Mouse (Mus musculus) embryonic facial prominence, embryonic 15.5 days (tissue): ENCODE data around the gene U2af2. TPM values are rescaled to one million over a fixed set of nuclear protein-coding genes. Genes with fewer than 3 reads are reported as not detected.
A peak's percentile ranks its signal among the peaks of the same experiment; 100 is the strongest.

Source experiments
- ATAC-seq: fragments of 200-750 bp; cut with Nextera tagmentation; 2 replicates; pipeline ENCODE4 v1.8.0; 2017; ENCODE audit warnings: low read depth, moderate TSS enrichment; ENCODE audit not compliant: insufficient number of reproducible peaks, low FRiP score, low TSS enrichment
- H3K27ac ChIP-seq: fragments of 300-500 bp; sonication (generic); replicated peaks from 2 replicates; pipeline ENCODE4 v1.5.1; 2015; ENCODE audit warnings: mild to moderate bottlenecking, inconsistent platforms
- H3K27me3 ChIP-seq: fragments of 300-500 bp; sonication (generic); 2 replicates; pipeline ENCODE4 v1.6.1; 2015; ENCODE audit warnings: inconsistent platforms
- H3K36me3 ChIP-seq: fragments of 300-500 bp; sonication (generic); 2 replicates; pipeline ENCODE4 v1.6.1; 2015; ENCODE audit warnings: mild to moderate bottlenecking, inconsistent platforms
- H3K4me1 ChIP-seq: fragments of 300-500 bp; sonication (generic); 2 replicates; pipeline ENCODE4 v1.6.1; 2015; ENCODE audit warnings: inconsistent platforms
- H3K4me2 ChIP-seq: fragments of 300-500 bp; sonication (generic); replicated peaks from 2 replicates; pipeline ENCODE4 v1.6.1; 2015; ENCODE audit warnings: mild to moderate bottlenecking, inconsistent platforms
- H3K4me3 ChIP-seq: fragments of 300-500 bp; sonication (generic); replicated peaks from 2 replicates; pipeline ENCODE4 v1.5.1; 2015; ENCODE audit warnings: mild to moderate bottlenecking, inconsistent platforms
- H3K9ac ChIP-seq: fragments of 300-500 bp; sonication (generic); 2 replicates; pipeline ENCODE4 v1.6.1; 2015; ENCODE audit warnings: inconsistent platforms
- H3K9me3 ChIP-seq: fragments of 300-500 bp; sonication (generic); replicated peaks from 2 replicates; pipeline ENCODE4 v1.6.1; 2016; ENCODE audit warnings: inconsistent platforms
- WGBS: fragments of 180-500 bp; shearing (Covaris S2); methylation state at CpG from one replicate; pipeline ENCODE4 v1.1.7; 2015; 5-methylcytosine and 5-hydroxymethylcytosine counted together
- polyA plus RNA-seq: library from polyadenylated mRNA; unstranded; fragments of >200 nt; fragmentation: Nextera tagmentation; extraction: Ambion mirVana; gene quantifications from 2 replicates; pipeline ENCODE4 v1.2.1, GENCODE M21; 2015

Gene U2af2
- polyA plus RNA-seq, 1 experiment from 2014 or later = 116 TPM

- Histone ChIP-seq H3K36me3 (peaks cover 46% of the 10 kb centered on the region), H3K4me1 (peaks cover 23% of the 10 kb centered on the region)
Observed at GRCm38 (mm10) chr7:5020000-5020681, 41.8 kb upstream of the U2af2 start, which contains the start of the genes Zfp865 and Ccdc106. Gene Zfp865 (plus strand): TSS chr7:5020376. Gene Ccdc106 (plus strand): TSS chr7:5020553.

GRCm38 (mm10) chr7:5020685-5021084 is 41.3 kb upstream of the U2af2 start:
- Histone ChIP-seq H3K4me3 (peak overlapping the region; percentile 89), H3K9ac (peak overlapping the region; percentile 89), H3K27ac (peak overlapping the region; percentile 98), H3K36me3 (peaks cover 51% of the 10 kb centered on the region), H3K9me3 (no peaks in the 10 kb centered on the region), H3K4me1 (peaks cover 23% of the 10 kb centered on the region), H3K27me3 (no peaks in the 10 kb centered on the region), H3K4me2 (peak overlapping the region; percentile 66)
- ATAC-seq = no peak; the same call in 1 of the 2 replicates
- WGBS = 0% methylated on average over 12 of the region's 15 CpGs

More at GRCm38 (mm10) chr7:5020000-5020681, 41.8 kb upstream of the U2af2 start, which contains the start of the genes Zfp865 and Ccdc106:
- H3K27ac ChIP-seq = peak within 1 kb of the TSS; percentile 98
- H3K4me2 ChIP-seq = peak within 1 kb of the TSS; percentile 66
- H3K9me3 ChIP-seq = no peaks in the 10 kb centered on the region
- WGBS = under 1% methylated on average over 42 of the region's 49 CpGs
- ATAC-seq = peak; percentile 91
- peak within 1 kb of the TSS; percentile 89 for H3K9ac ChIP-seq
- no peaks in the 10 kb centered on the region for H3K27me3 ChIP-seq
- H3K4me3 ChIP-seq = peak within 1 kb of the TSS; percentile 89

GRCm38 (mm10) chr7:5021197-5021596 is 40.7 kb upstream of the U2af2 start:
- ATAC-seq = no peak
- H3K4me3 ChIP-seq = peak overlapping the region; percentile 89
- peaks cover 23% of the 10 kb centered on the region for H3K4me1 ChIP-seq
- H3K27ac ChIP-seq = peak overlapping the region; percentile 98; the same call in 1 of the 2 replicates
- H3K4me2 ChIP-seq = peak overlapping the region; percentile 66
- H3K36me3 ChIP-seq = peaks cover 56% of the 10 kb centered on the region
- 46% methylated on average over 5 of the region's 5 CpGs for WGBS
- no peaks in the 10 kb centered on the region for H3K9me3 ChIP-seq
- peak overlapping the region; percentile 89 for H3K9ac ChIP-seq
- H3K27me3 ChIP-seq = no peaks in the 10 kb centered on the region

GRCm38 (mm10) chr7:5029543-5029942 is 32.4 kb upstream of the U2af2 start:
- Histone ChIP-seq H3K36me3 (peaks cover 95% of the 10 kb centered on the region), H3K9ac (no peak overlapping the region), H3K27me3 (no peaks in the 10 kb centered on the region), H3K4me1 (no peaks in the 10 kb centered on the region), H3K4me2 (no peak overlapping the region), H3K9me3 (peaks cover 33% of the 10 kb centered on the region), H3K4me3 (no peak overlapping the region), H3K27ac (no peak overlapping the region)
- WGBS = 96% methylated on average over 22 of the region's 22 CpGs
- no peak for ATAC-seq

- Histone ChIP-seq H3K9me3 (peaks cover 33% of the 10 kb centered on the region), H3K4me3 (no peak overlapping the region), H3K9ac (no peak overlapping the region), H3K4me2 (no peak overlapping the region), H3K27ac (no peak overlapping the region), H3K36me3 (peaks cover 95% of the 10 kb centered on the region), H3K4me1 (no peaks in the 10 kb centered on the region), H3K27me3 (no peaks in the 10 kb centered on the region)
- WGBS = 92% methylated on average over 21 of the region's 21 CpGs
- no peak for ATAC-seq
Observed at GRCm38 (mm10) chr7:5029946-5030345, 32.0 kb upstream of the U2af2 start.

- Histone ChIP-seq H3K4me3 (no peak overlapping the region), H3K27ac (no peak overlapping the region), H3K27me3 (no peaks in the 10 kb centered on the region), H3K36me3 (peaks cover 95% of the 10 kb centered on the region), H3K9me3 (peaks cover 33% of the 10 kb centered on the region), H3K4me1 (no peaks in the 10 kb centered on the region), H3K9ac (no peak overlapping the region), H3K4me2 (no peak overlapping the region)
- ATAC-seq = no peak
- WGBS = 87% methylated on average over 63 of the region's 63 CpGs
Observed at GRCm38 (mm10) chr7:5030554-5031275, 31.2 kb upstream of the U2af2 start.

GRCm38 (mm10) chr7:5031496-5031895 is 30.4 kb upstream of the U2af2 start:
- no peaks in the 10 kb centered on the region for H3K4me1 ChIP-seq
- no peak overlapping the region for H3K27ac ChIP-seq
- H3K4me3 ChIP-seq = no peak overlapping the region
- no peak for ATAC-seq
- no peak overlapping the region for H3K9ac ChIP-seq
- WGBS = 81% methylated on average over 46 of the region's 46 CpGs
- H3K4me2 ChIP-seq = no peak overlapping the region
- peaks cover 93% of the 10 kb centered on the region for H3K36me3 ChIP-seq
- no peaks in the 10 kb centered on the region for H3K27me3 ChIP-seq
- peaks cover 36% of the 10 kb centered on the region for H3K9me3 ChIP-seq

GRCm38 (mm10) chr7:5033818-5034217 is 28.1 kb upstream of the U2af2 start, which contains the start of gene 4632433K11Rik:
Gene 4632433K11Rik (plus strand): TSS chr7:5034118.
- Histone ChIP-seq H3K4me3 (no peak within 1 kb of the TSS), H3K27ac (no peak within 1 kb of the TSS), H3K27me3 (no peaks in the 10 kb centered on the region), H3K36me3 (peaks cover 75% of the 10 kb centered on the region), H3K4me2 (no peak within 1 kb of the TSS), H3K9ac (no peak within 1 kb of the TSS), H3K4me1 (peaks cover 4% of the 10 kb centered on the region; the same call in 1 of the 2 replicates), H3K9me3 (peaks cover 36% of the 10 kb centered on the region)
- WGBS = 93% methylated on average over 3 of the region's 3 CpGs
- ATAC-seq = no peak

GRCm38 (mm10) chr7:5035628-5036027 is 26.3 kb upstream of the U2af2 start:
- peaks cover 57% of the 10 kb centered on the region for H3K36me3 ChIP-seq
- ATAC-seq = no peak
- H3K9ac ChIP-seq = no peak overlapping the region
- H3K27ac ChIP-seq = no peak overlapping the region
- peaks cover 4% of the 10 kb centered on the region; the same call in 1 of the 2 replicates for H3K4me1 ChIP-seq
- 96% methylated on average over 17 of the region's 17 CpGs for WGBS
- peaks cover 21% of the 10 kb centered on the region for H3K9me3 ChIP-seq
- no peak overlapping the region for H3K4me3 ChIP-seq
- H3K27me3 ChIP-seq = no peaks in the 10 kb centered on the region
- H3K4me2 ChIP-seq = no peak overlapping the region

- Histone ChIP-seq H3K27me3 (no peaks in the 10 kb centered on the region), H3K9ac (no peak overlapping the region), H3K4me1 (peaks cover 4% of the 10 kb centered on the region; the same call in 1 of the 2 replicates), H3K9me3 (peaks cover 16% of the 10 kb centered on the region), H3K27ac (no peak overlapping the region), H3K4me3 (no peak overlapping the region), H3K36me3 (peaks cover 52% of the 10 kb centered on the region), H3K4me2 (no peak overlapping the region)
- 94% methylated on average over 9 of the region's 9 CpGs for WGBS
- no peak for ATAC-seq
Observed at GRCm38 (mm10) chr7:5036136-5036535, 25.8 kb upstream of the U2af2 start.

GRCm38 (mm10) chr7:5037026-5037425 is 24.9 kb upstream of the U2af2 start:
- Histone ChIP-seq H3K9ac (no peak overlapping the region), H3K4me2 (no peak overlapping the region), H3K9me3 (peaks cover 7% of the 10 kb centered on the region), H3K4me3 (no peak overlapping the region), H3K27ac (no peak overlapping the region), H3K36me3 (peaks cover 48% of the 10 kb centered on the region), H3K27me3 (no peaks in the 10 kb centered on the region), H3K4me1 (peaks cover 4% of the 10 kb centered on the region; the same call in 1 of the 2 replicates)
- WGBS = 92% methylated on average over 7 of the region's 7 CpGs
- ATAC-seq = no peak
